Mouse (Mus musculus): ENCODE measurements around the gene Itgb4.

Gene Itgb4

GRCm38 (mm10) chr11:116028177-116028865 is 53.8 kb downstream of the Itgb4 start:
- DNase-seq (ENCODE audit: low read depth), result no peak

- no peak for DNase-seq (ENCODE audit: low read depth)
Observed at GRCm38 (mm10) chr11:116029086-116029865, 54.8 kb downstream of the Itgb4 start.

GRCm38 (mm10) chr11:116030088-116030897 is 55.8 kb downstream of the Itgb4 start, which contains the start of gene Unk:
TSS of gene Unk (plus strand) at chr11:116030322.
- DNase-seq (ENCODE audit: low read depth), result peak; percentile 99

GRCm38 (mm10) chr11:116030898-116031845 is 56.7 kb downstream of the Itgb4 start:
- peak; percentile 78 for DNase-seq (ENCODE audit: low read depth)

GRCm38 (mm10) chr11:116034584-116034983 is 60.1 kb downstream of the Itgb4 start:
- no peak for DNase-seq (ENCODE audit: low read depth)

GRCm38 (mm10) chr11:116036671-116037070 is 62.2 kb downstream of the Itgb4 start:
- DNase-seq (ENCODE audit: low read depth), result no peak

GRCm38 (mm10) chr11:116037826-116038225 is 63.3 kb downstream of the Itgb4 start:
- DNase-seq (ENCODE audit: low read depth), result no peak

GRCm38 (mm10) chr11:116040593-116040992 is 66.1 kb downstream of the Itgb4 start:
- DNase-seq (ENCODE audit: low read depth), result no peak

GRCm38 (mm10) chr11:116041833-116042232 is 67.3 kb downstream of the Itgb4 start:
- DNase-seq (ENCODE audit: low read depth), result no peak

GRCm38 (mm10) chr11:116042372-116043138 is 68.0 kb downstream of the Itgb4 start:
- DNase-seq (ENCODE audit: low read depth), result no peak

- peak; percentile 38 for DNase-seq (ENCODE audit: low read depth)
Observed at GRCm38 (mm10) chr11:116043286-116043685, 68.8 kb downstream of the Itgb4 start.

- DNase-seq (ENCODE audit: low read depth), result no peak
Observed at GRCm38 (mm10) chr11:116045173-116045572, 70.7 kb downstream of the Itgb4 start.

- DNase-seq (ENCODE audit: low read depth), result no peak
Observed at GRCm38 (mm10) chr11:116049610-116050009, 75.1 kb downstream of the Itgb4 start.

- no peak for DNase-seq (ENCODE audit: low read depth)
Observed at GRCm38 (mm10) chr11:116050196-116050595, 75.7 kb downstream of the Itgb4 start.

- no peak for DNase-seq (ENCODE audit: low read depth)
Observed at GRCm38 (mm10) chr11:116053510-116054229, 79.2 kb downstream of the Itgb4 start.

GRCm38 (mm10) chr11:116055873-116056272 is 81.4 kb downstream of the Itgb4 start:
- no peak for DNase-seq (ENCODE audit: low read depth)

- no peak for DNase-seq (ENCODE audit: low read depth)
Observed at GRCm38 (mm10) chr11:116057237-116057881, 82.8 kb downstream of the Itgb4 start.

Measured in 416B (cell line).